Mouse (Mus musculus): ENCODE measurements around the gene Mrpl47.
"Not testable (repeated sequence)": the region's sequence is repeated elsewhere in the genome, so short reads cannot be mapped to it uniquely, and the experiment has no call there.

The Mrpl47 gene

GRCm38 (mm10) chr3:32737172-32737655, at the start of gene Mrpl47:
TSS of gene Mrpl47 (minus strand) at chr3:32737605.
- DNase-seq (ENCODE audit: low spot score): no peak

GRCm38 (mm10) chr3:32770781-32771180, 33.4 kb upstream of the Mrpl47 start:
- no peak for DNase-seq (ENCODE audit: low spot score)

- DNase-seq (ENCODE audit: low spot score): no peak
Observed at GRCm38 (mm10) chr3:32763902-32764301, 26.5 kb upstream of the Mrpl47 start.

GRCm38 (mm10) chr3:32762962-32763361, 25.6 kb upstream of the Mrpl47 start:
- DNase-seq (ENCODE audit: low spot score): no peak

GRCm38 (mm10) chr3:32759212-32759611, 21.8 kb upstream of the Mrpl47 start:
- no peak for DNase-seq (ENCODE audit: low spot score)

- no peak for DNase-seq (ENCODE audit: low spot score)
Observed at GRCm38 (mm10) chr3:32754384-32754915, 17.0 kb upstream of the Mrpl47 start.

GRCm38 (mm10) chr3:32749820-32750579, 12.6 kb upstream of the Mrpl47 start:
- no peak for DNase-seq (ENCODE audit: low spot score)

- DNase-seq (ENCODE audit: low spot score): no peak
Observed at GRCm38 (mm10) chr3:32748384-32748783, 11.0 kb upstream of the Mrpl47 start.

GRCm38 (mm10) chr3:32745426-32745825, 8.0 kb upstream of the Mrpl47 start:
- not testable (repeated sequence) for DNase-seq (ENCODE audit: low spot score)

GRCm38 (mm10) chr3:32745001-32745400, 7.6 kb upstream of the Mrpl47 start:
- no peak for DNase-seq (ENCODE audit: low spot score)

- no peak for DNase-seq (ENCODE audit: low spot score)
Observed at GRCm38 (mm10) chr3:32742276-32742780, 4.9 kb upstream of the Mrpl47 start.

GRCm38 (mm10) chr3:32738549-32738948, 1.1 kb upstream of the Mrpl47 start:
- no peak for DNase-seq (ENCODE audit: low spot score)

GRCm38 (mm10) chr3:32736244-32737171, 897 bp downstream of the Mrpl47 start, which contains the start of gene Ndufb5:
TSS of gene Ndufb5 (plus strand) at chr3:32736990.
- DNase-seq (ENCODE audit: low spot score): peak; percentile 86

- no peak for DNase-seq (ENCODE audit: low spot score)
Observed at GRCm38 (mm10) chr3:32727861-32728260, 9.5 kb downstream of the Mrpl47 start.

- DNase-seq (ENCODE audit: low spot score): no peak
Observed at GRCm38 (mm10) chr3:32725951-32726350, 11.5 kb downstream of the Mrpl47 start.

GRCm38 (mm10) chr3:32724191-32724590, 13.2 kb downstream of the Mrpl47 start:
- DNase-seq (ENCODE audit: low spot score): no peak

GRCm38 (mm10) chr3:32718271-32718670, 19.1 kb downstream of the Mrpl47 start:
- DNase-seq (ENCODE audit: low spot score): no peak

GRCm38 (mm10) chr3:32717403-32717802, 20.0 kb downstream of the Mrpl47 start:
- not testable (repeated sequence) for DNase-seq (ENCODE audit: low spot score)

- no peak for DNase-seq (ENCODE audit: low spot score)
Observed at GRCm38 (mm10) chr3:32713711-32714110, 23.7 kb downstream of the Mrpl47 start.

- no peak for DNase-seq (ENCODE audit: low spot score)
Observed at GRCm38 (mm10) chr3:32709388-32709787, 28.0 kb downstream of the Mrpl47 start.

- DNase-seq (ENCODE audit: low spot score): peak; percentile 94
Observed at GRCm38 (mm10) chr3:32708368-32709231, 28.8 kb downstream of the Mrpl47 start.

Measured in urinary bladder, postnatal 10 days (tissue).